In genomic region chr9:111289294-111289831, GRCm38 (mm10) we compare ENCODE assay signal across 8 mouse cellular contexts. TPM values are rescaled to one million over a fixed set of nuclear protein-coding genes. Genes with fewer than 3 reads are reported as not detected.
DNase-seq lines count a peak whose midpoint lies in the region; TF ChIP-seq lines count a peak whose summit lies in the region.

No protein-coding gene starts in this region.

- peaks cover 3% of the 10 kb centered on the region for H3K4me1 ChIP-seq in lung, adult 2 months (ENCODE audit: control insufficient read depth, insufficient read depth, low read length)

- no peak for TF ChIP-seq POLR2A in brain, embryonic 14.5 days (IDR thresholded peaks at IDR 0.05; ENCODE audit: borderline replicate concordance, extremely low read depth, insufficient read depth, insufficient read length, poor library complexity, severe bottlenecking)
- no peak for TF ChIP-seq POLR2A in lung, adult 2 months (IDR thresholded peaks at IDR 0.05; ENCODE audit: borderline replicate concordance, extremely low read depth, low read depth, low read length)

- TF ChIP-seq CTCF in brain, embryonic 14.5 days (IDR thresholded peaks at IDR 0.05; ENCODE audit: borderline replicate concordance, extremely low read depth, insufficient read depth, insufficient read length): no peak
- no peak for TF ChIP-seq CTCF in lung, adult 2 months (IDR thresholded peaks at IDR 0.05; ENCODE audit: insufficient read depth, low read length)

- 51% methylated on average over 9 of the region's 9 CpGs for WGBS in lung, adult 2 months

- DNase-seq in cerebellum, postnatal 10 days: peak; percentile 25 to 28
- no peak for DNase-seq in cerebellum, adult 9-10 months
- DNase-seq in brain, embryonic 14.5 days (ENCODE audit: low read depth): peak; percentile 25
- DNase-seq in kidney, adult 18-20 months: peak; percentile 27
- no peak for DNase-seq in lung, adult 2 months
- no peak for DNase-seq in cerebellum, adult 8-10 months
- no peak for DNase-seq in ovary, adult 18-20 months (ENCODE audit: low spot score)
- DNase-seq in natural killer cell, adult 2 months (ENCODE audit: low spot score in 2 of 2): no peak

- H3K4me3 ChIP-seq in lung, adult 2 months (replicated peaks; ENCODE audit: extremely low read depth, low read depth, low read length): peak overlapping the region; percentile 39

RNA-seq across cellular contexts. Expression of gene Epm2aip1, which starts 17.6 kb away (rescaled TPM):
- 61.1 and 67.4 TPM in 2 replicates for polyA plus RNA-seq in brain, embryonic 14.5 days (2012; rRNA removed)
- 7.3 and 10.1 TPM in 2 replicates for polyA plus RNA-seq in lung, adult 2 months (2012; rRNA removed)

RNA-seq across cellular contexts. Expression of gene Mlh1, which starts 17.8 kb away (rescaled TPM):
- 40.9 and 49.6 TPM in 2 replicates for polyA plus RNA-seq in brain, embryonic 14.5 days (2012; rRNA removed)
- 9.0 and 10.8 TPM in 2 replicates for polyA plus RNA-seq in lung, adult 2 months (2012; rRNA removed)

RNA-seq across cellular contexts. Expression of gene Trank1, which starts 22.2 kb away (rescaled TPM):
- 59.5 and 68.2 TPM in 2 replicates for polyA plus RNA-seq in brain, embryonic 14.5 days (2012; rRNA removed)
- 0.05 and 0.20 TPM in 2 replicates for polyA plus RNA-seq in lung, adult 2 months (2012; rRNA removed)

Comparison
In these comparisons a context has a peak if more than half of its experiments do, and no peak if none do; other contexts are left out.
1. DNase-seq: peak in cerebellum, postnatal 10 days (2 of 2), brain, embryonic 14.5 days (single experiment) and kidney, adult 18-20 months (single experiment); none in cerebellum, adult 9-10 months (single experiment), lung, adult 2 months (single experiment), cerebellum, adult 8-10 months (single experiment), ovary, adult 18-20 months (single experiment) and natural killer cell, adult 2 months (0 of 2).
2. RNA of gene Trank1, which starts 22.2 kb away (polyA plus RNA-seq): 59.5 to 68.2 TPM in brain, embryonic 14.5 days; 0.05 to 0.20 TPM in lung, adult 2 months; every median in the first group is over 10 times any median in the second.